Mouse (Mus musculus): Measurements from ENCODE around the gene Eral1. TPM values are rescaled to one million over a fixed set of nuclear protein-coding genes. Genes with fewer than 3 reads are reported as not detected.

Gene Eral1
- polyA plus RNA-seq (2017; shearing (Covaris generic)) = 44.0 TPM

DNA sequence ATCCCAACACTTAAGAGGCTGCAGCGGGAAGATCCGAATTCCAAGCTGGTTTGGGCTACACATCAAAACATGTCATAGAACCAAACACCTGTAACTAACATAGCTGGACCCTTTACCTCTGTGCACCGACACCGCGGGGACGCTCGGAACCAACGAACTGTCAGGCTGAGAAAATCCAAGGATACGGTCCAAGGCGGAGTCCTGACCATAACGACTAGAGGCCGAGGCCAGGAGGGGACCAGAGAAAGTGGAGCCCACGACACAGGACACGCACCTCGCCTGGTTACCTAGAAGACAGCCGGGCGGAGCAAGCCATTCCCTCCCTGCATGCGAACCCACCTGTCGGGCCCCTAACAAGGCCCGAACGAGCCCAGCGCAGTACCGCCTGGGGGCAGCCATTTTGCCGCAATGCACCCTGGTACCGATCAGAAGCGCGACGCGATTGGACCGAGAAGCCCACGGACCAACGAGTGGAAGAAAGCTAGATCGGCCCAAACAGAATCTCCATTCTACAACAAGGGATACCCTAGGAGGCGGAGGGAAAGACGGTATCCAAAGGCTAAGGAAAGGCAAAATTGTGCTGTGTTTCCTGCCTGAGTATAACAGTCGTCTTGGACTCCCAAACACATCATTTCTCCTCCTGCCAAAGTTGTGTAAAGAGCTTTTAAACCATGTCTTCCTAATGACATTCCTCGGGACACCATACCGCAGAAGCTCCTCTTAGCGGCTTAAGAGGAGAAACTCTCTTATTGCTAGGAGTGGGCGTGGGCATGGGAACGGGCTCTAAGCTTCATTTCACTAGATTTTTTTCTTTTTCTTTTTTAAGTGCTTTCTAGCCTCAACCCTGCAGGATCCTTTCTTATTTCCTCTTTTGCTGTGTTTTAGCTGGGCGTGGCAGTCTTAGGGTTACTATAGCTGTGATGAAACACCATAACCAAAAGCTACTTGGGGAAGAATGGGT lies at the start of gene Eral1:
TSS of gene Eral1 (minus strand) at position 423 of the 961 bp plus-strand sequence.

DNA sequence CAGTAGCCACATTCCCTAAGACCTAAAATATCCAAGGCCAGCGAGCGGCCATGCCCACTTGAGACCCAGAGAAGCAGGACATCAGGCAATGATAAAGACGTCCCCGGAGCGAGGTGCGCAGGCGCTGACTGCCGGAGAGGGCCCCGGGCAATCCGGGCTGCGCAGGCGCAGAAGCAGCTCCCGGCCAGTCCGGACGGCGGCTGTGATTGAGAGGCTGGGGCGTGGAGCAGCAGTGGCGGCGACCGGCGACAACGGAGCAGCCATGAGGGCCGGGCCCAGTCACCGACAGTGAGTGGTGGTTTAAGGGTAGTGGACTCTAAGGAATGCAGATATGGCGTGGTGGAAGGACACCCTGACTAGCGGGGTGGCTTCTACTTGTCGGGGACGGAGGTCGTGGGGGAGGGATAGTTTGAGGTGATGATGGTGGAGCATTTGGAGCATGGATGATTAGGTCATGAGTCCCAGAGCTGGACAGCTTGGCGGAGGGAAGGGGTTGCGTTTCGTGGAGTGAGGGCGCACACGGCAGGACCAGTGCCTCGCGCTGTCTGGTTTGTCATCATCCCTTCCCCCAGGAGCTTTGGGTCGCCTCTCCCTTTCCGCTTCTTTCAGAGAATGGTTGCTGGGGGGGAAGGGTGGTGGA lies 14.4 kb upstream of the Eral1 start, which contains the start of gene Fam222b:
TSS of gene Fam222b (plus strand) at position 157 of the 640 bp plus-strand sequence.

DNA sequence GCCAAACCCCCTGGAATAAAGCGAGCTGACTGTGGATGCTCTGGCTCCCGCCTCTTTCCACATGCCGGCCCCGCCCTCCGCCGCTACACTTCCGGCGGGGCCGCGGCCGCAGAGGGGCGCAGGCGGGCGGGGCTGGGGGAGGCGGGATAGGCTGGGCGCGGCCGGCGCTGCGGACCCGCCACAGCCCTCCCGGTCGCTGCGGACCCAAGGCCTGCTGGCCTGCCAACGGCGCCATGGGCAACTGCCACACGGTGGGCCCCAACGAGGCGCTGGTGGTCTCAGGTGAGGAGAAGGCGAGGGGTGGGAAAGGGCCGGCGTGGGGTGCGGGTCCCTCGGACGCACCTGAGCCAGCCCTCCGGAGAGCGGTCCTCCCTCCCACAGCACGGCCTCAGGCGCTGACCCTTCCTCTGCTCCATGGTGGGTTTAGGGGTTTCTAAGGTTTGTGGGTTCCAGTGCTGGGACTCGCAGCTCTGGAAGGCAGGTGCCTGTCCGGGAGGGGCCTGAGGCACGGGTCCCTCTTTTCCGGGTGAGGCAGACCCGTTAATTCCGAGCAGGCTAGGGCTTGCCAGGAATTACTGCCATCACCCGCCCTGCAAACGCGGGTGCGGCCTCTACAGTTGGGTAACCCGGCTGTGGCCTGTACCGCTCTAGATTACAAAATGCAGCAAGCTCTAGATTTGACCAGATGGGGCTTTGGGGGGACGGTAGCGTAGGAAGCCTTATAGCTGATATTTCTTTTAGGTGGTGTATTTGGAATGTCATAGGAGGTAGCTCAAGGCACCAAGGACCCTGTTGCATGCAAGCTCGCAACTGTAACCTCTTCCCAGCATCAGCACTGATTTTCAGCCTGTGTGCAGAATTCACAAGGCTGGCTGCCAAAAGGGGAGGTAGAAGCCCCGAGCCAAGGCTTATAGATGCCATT lies 42.1 kb downstream of the Eral1 start, which contains the start of gene Flot2:
TSS of gene Flot2 (plus strand) at position 101 of the 922 bp plus-strand sequence.

DNA sequence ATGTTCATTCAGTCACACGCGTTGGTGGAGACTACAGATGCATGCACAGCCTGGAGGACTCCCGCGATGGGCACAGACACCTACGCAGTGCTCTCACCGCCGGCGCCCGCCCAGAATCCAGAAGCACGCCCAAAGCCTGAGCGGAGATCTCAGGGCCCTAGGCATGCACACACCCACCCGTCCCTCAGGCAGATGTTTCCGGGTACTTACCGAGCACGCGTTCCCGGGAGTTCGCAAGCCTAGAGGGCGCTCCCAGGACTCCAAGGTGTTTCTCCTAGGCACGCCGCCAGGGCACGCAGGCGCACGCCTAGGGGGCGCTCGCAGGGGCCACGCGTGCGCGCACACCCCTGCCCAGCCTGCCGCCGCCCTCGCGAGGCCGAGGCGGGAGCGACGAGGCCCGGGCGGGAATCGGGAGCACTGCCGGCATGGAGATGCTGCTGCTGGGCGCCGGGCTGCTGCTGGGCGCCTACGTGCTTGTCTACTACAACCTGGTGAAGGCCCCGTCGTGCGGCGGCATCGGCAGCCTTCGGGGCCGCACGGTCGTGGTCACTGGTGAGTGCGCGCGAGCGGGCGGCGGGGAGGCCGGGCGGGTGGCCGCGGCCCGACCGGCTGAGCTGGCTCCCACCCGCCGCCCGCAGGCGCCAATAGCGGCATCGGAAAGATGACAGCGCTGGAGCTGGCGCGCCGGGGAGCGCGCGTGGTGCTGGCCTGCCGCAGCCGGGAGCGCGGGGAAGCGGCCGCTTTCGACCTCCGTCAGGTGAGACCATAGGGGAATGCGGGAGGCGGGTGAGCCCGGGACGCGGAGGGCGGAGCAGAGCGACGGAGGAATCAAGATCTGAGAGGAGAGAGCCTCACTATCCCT lies 48.0 kb downstream of the Eral1 start, which contains the start of gene Dhrs13:
TSS of gene Dhrs13 (plus strand) at position 334 of the 862 bp plus-strand sequence.

Other genes with a start within 250 kb of the Eral1 start
- gene Pipox, start 186.3 kb downstream of the Eral1 start, polyA plus RNA-seq (2017; shearing (Covaris generic)) = 1.8 TPM
- not detected for gene Sez6, start 149.6 kb downstream of the Eral1 start, polyA plus RNA-seq (2017; shearing (Covaris generic))
- 22.2 TPM for gene Phf12, start 97.6 kb downstream of the Eral1 start, polyA plus RNA-seq (2017; shearing (Covaris generic))
- 1.2 TPM for gene Dhrs13, start 48.1 kb downstream of the Eral1 start, polyA plus RNA-seq (2017; shearing (Covaris generic))
- gene Flot2, start 42.5 kb downstream of the Eral1 start, polyA plus RNA-seq (2017; shearing (Covaris generic)) = 20.2 TPM
- gene Fam222b, start 14.3 kb upstream of the Eral1 start, polyA plus RNA-seq (2017; shearing (Covaris generic)) = 29.0 TPM
- gene Traf4, start 85.2 kb upstream of the Eral1 start, polyA plus RNA-seq (2017; shearing (Covaris generic)) = 4.5 TPM
- 17.1 TPM for gene Nek8, start 96.3 kb upstream of the Eral1 start, polyA plus RNA-seq (2017; shearing (Covaris generic))
- 3.4 TPM for gene Tlcd1, start 96.3 kb upstream of the Eral1 start, polyA plus RNA-seq (2017; shearing (Covaris generic))
- gene Rpl23a, start 103.2 kb upstream of the Eral1 start, polyA plus RNA-seq (2017; shearing (Covaris generic)) = 1,923 TPM
- not detected for gene Rab34, start 108.0 kb upstream of the Eral1 start, polyA plus RNA-seq (2017; shearing (Covaris generic))
- gene Proca1, start 113.0 kb upstream of the Eral1 start, polyA plus RNA-seq (2017; shearing (Covaris generic)) = 1.3 TPM
- gene Sdf2, start 165.4 kb upstream of the Eral1 start, polyA plus RNA-seq (2017; shearing (Covaris generic)) = 106 TPM
- 52.2 TPM for gene Supt6, start 165.6 kb upstream of the Eral1 start, polyA plus RNA-seq (2017; shearing (Covaris generic))
- gene 2610507B11Rik, start 181.4 kb upstream of the Eral1 start, polyA plus RNA-seq (2017; shearing (Covaris generic)) = 74.7 TPM
- gene BC030499, start 210.5 kb upstream of the Eral1 start, polyA plus RNA-seq (2017; shearing (Covaris generic)) = 0.38 TPM
- 2.2 TPM for gene Spag5, start 221.1 kb upstream of the Eral1 start, polyA plus RNA-seq (2017; shearing (Covaris generic))
- gene Aldoc, start 242.6 kb upstream of the Eral1 start, polyA plus RNA-seq (2017; shearing (Covaris generic)) = 14.5 TPM
- gene Pigs, start 248.0 kb upstream of the Eral1 start, polyA plus RNA-seq (2017; shearing (Covaris generic)) = 136 TPM